Mouse (Mus musculus) left cerebral cortex, postnatal 10 days (tissue): Measurements from ENCODE around the gene Ubqln4. TPM values are rescaled to one million over a fixed set of nuclear protein-coding genes. Genes with fewer than 3 reads are reported as not detected.

ENCODE experiments used
- DNase-seq, 2 experiments: peaks; one replicate each; pipeline ENCODE4 v3.0.0; 2021 to 2022; ENCODE audit warnings: low spot score in 2 of 2, mixed read lengths in 1 of 2; ENCODE audit errors: extremely low spot score in 1 of 2
- intact Hi-C: fragments of 180-260 bp; cut with DNase I; formaldehyde crosslinking; loops from one replicate; pipeline ENCODE4 v1.15.1; 2025
- total RNA-seq, 2 experiments: library from RNA; stranded (reverse); gene quantifications; 2 replicates each; pipeline ENCODE4 v1.2.3; 2021

Gene Ubqln4
- 10 to 100 TPM; 78.8 to 82.6 TPM for total RNA-seq

DNA sequence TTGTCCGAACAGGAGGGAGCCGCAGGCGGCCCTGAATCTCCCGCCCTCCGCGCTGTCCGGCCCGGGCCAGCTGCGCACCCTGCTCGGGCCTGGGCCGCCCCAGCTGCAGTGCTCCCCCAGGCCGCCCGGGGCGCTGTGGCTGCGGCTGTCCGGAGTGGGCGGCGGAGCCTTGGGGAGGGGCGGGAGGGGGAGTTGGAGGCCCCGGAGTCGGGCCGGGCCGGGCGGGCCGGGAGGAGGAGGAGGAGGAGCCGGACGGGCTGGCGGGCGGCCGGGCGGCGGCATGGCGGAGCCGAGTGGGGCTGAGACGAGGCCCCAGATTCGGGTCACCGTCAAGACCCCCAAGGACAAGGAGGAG lies at the start of gene Ubqln4:
Ubqln4 (plus strand) TSS at position 234 of the 355 bp plus-strand sequence.
- DNase-seq: peak; percentile 80 to 93
- intact Hi-C loops: no loop called here

DNA sequence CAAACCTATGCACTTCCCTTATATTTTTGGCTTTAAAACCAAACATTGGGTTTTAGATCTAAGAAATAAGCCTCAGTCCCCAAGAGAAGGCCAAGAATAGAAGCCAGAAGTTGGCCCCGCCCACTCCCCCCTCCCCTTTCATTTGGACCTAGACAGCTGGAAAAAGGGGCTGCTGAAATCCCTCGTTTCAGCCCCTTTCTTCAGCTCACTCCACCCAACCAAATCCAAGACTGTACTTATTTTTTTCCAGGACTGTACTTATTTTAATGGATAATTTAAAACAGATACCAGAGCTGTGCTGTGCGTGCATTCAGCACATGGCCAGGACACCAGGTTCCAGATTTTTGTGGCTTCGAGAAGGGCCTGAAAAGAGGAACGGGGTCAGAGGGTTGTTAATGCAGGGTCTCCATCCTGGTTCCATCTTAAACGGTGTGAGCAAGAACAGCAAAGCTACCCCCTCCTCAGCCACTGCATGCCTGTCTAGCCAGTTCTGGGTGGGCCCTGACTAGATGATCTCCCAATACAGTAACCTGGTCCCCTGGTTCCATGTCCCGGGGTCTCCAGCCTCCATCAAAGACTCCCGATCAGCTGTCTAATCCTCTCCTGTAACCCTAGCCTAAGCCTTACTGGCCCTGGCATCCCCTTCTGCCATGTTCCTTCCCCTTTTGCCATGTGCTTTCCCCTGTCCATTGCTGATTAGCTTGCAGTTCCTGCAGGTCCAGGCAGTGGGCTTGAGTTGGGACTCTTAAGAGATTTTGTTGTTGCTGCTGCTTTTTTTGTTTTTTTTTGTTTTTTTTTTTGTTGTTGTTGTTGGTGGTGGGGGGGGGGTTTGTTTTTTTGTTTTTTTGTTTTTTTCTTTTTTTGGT lies 49.4 kb upstream of the Ubqln4 start:
- no peak for DNase-seq
- intact Hi-C loops: no loop called here

DNA sequence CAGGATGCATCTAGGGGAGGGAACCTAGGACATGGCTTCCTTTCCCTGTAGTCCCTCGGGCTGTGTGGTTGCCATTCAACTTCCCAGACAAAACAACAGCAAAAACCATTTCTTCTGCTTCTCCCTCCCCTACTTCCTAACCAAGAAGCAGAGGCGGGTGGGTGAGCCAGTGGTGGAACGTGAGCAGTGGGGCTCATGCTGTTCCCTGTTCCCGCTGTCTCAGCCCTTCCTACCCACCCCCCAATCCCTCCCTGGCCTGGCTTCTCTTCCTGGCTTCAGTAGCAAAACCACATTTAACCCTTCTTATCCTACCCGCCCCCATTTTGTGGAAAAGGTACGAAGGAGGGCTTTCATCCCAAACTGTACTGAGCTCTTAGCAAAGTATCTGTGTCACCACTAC lies 48.5 kb upstream of the Ubqln4 start:
- intact Hi-C loops: no loop called here
- DNase-seq: no peak

DNA sequence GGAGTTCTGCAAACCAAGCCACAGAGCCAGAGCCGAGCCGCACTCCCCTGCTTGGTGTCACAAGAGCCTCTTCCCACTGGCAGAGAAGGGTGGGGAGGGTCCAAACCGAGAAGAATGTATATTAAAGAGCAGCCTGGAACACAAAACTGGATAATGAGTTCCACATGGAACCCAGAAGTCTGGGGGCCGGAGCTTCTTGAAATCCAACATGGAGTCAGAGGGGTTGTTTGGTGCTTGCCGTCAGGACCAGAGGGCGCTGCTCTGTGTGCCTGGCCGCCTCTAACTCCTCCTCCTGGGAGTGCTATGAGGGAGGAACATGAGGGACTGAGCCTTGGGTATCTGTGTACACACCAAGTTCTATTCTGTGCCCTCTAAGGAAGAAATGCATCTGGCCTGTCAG lies 47.8 kb upstream of the Ubqln4 start:
- DNase-seq: no peak
- intact Hi-C loops: no loop called here

DNA sequence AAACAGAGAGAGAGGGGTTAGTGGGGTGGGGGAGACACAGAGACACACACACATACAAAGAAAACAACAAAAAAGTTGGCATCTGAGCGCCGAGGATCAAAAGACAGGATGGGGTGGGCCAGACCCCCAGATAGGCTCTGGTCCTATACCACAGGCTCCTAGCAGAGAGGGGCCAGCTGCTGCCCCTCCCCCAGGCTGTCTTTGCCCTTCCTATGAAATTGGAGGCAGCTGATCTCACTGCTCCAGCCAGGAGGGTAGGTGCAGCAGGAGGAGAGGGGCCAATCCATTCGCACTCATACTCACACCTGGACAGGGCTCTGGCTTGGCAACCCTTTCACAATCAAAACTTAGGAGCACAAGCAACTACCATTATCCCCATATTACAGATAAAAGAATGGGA lies 44.3 kb upstream of the Ubqln4 start:
- no peak for DNase-seq
- intact Hi-C loops: no loop called here

DNA sequence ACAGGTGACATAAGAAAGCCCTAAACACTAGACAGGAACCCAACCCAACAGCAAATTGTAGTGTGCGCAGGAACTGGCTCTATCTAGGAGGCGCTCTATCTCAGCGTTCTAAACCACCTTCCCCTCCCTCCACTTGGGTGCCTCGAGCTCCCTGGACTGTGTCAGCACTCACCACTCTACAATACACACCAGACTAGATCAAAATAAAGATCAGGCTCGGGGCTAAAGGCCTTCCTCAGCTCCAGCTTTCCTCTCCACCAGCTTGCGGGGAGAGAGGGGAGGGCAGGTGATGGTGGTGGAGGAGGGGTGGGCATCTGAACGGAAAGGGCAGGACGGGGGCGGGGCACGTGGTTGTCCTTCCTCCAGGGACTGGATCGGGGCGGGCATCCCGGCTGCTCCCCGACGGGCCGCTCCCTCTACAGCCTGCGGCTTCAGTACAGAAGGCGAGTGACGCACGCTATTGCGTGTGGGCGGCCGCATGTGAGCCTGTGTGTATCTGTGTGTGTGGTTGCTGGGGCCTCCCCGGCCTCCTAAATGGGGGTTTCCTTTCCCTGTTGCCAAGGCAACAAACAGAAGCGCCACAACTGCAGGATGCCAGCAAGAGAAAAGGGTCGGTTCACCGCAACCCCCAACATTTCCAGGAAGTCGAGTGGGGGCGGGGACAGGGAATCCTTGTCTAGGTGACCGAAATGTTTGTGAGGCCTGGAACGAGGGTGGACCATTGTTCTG lies 43.7 kb upstream of the Ubqln4 start, which contains the start of gene Lmna:
Lmna (minus strand) TSS at position 265 of the 729 bp plus-strand sequence.
- intact Hi-C loops: no loop called here
- DNase-seq: peak; percentile 90 to 98

DNA sequence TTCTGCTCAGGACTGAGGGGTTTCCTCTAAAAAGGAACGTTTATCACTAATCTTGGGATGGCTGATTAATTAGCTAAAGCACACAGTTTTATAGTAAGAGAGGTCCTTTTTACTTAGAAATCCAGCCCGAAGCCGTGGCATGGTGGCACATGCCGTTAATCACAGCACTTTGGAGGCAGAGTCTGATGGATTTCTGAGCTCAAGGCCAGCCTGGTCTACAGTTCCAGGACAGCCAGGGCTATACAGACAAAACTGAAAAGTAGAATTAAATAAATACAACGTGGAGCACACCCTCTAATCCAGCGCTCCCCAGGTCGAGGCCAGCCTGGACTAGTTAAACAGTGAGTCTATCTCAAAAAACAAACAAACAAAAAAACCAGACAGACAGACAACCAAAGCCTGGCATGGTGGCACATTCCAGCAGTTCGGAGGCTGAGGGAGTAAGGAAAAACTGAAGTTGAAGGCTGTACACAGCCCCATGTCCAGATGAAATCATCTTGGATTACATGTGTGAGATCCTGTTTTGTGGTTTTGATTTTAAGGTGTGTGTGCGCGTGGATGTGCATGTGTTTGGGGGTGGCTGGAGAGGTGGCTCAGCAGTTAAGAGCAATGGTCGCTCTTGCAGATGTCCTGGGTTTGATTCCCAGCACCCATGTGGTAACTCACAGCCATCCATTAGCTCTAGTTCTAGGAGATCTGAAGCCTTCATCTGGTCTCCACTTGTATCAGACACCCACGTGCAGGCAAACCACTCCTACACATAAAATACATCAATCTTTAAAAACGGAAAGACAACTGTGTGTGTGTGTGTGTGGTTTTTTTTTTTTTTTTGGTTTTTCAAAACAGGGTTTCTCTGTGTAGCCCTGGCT lies 42.9 kb upstream of the Ubqln4 start:
- intact Hi-C loops: no loop called here
- no peak for DNase-seq

DNA sequence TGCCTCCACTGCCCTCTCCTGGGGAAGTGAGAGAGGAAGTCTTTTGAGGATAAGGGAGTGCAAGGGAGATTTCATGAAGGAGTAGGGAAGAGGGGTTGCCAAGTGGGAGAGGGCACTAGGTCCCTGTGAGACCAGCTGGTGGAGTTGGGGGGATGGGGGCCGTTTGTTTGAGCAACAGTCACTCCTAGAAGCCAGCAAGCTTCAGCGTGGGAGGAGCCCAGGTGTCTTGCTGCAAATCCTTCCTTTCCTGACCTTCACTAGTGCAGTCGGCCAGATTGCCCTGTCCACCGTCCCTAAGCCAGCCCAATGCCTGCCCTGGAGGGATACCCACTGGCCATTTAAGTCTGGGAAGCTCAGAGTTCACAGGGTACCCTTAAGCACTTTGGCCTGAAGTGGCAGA lies 42.0 kb upstream of the Ubqln4 start:
- intact Hi-C loops: no loop called here
- no peak for DNase-seq

DNA sequence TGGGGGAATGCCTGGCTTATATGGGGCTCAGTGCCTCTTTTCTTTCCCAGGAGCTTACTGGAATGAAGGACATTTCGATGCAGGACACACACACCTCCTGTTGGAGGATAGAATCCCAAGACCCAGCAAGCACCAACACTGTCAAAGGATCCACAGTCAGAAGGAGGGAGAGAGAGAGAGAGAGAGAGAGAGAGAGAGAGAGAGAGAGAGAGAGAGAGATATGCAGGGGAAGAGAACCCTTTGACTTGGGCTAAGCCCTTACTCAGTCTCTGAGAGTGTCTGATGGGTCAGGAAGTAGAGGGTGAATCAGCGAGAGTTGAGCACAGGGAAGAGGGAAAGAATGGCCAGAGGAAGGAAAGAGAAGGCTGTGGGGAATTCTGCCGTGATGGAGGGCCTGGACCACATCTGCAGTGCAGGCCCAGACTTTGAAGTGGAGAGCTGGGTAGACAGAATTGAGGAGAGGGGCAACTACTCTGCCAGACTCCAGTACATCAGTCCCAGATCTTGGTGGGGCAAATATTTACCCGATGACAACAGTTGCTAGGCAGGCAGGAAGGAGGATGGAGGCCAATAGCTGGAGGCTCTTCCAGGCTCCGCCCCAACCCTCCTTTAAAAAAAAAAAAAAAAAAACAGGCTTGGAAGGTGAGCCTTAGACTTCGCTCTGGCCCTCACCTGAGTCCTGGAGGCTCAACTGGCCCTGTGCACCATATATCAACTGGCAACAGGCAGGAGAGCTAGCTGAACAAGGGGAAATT lies 41.2 kb upstream of the Ubqln4 start:
- intact Hi-C loops: no loop called here
- no peak for DNase-seq

DNA sequence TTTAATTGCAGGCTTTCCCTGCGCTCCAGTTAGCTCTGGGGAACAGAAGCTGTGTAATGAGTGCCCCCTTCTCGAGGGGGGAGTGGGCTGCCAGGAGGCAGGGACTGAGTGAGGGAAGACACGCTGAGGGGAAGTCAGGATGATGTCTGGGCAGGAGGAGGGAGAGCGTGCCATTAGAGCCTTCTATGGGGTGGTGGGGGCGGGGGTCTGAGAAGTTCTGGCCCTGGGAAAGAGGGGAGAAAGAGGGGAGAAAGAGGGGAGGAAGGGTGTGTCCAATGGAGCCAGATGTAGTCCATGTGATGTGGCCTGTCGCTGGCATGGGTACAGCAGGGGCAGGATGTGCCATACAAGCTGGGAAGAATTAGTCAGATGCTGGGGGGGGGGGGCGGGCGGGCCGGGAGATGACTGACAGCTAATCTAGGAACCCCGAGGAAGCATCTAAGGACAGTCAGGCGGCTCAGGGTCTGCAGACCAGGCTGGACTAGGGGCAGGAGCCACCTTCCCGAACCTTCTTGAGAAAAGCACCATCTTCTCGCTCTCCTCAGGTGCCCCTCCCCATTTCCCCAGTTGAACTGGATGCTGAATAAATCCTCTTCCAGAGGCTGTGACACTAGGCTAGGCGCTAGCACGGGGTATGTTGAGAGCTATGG lies 40.5 kb upstream of the Ubqln4 start:
- DNase-seq: no peak
- intact Hi-C loops: no loop called here

DNA sequence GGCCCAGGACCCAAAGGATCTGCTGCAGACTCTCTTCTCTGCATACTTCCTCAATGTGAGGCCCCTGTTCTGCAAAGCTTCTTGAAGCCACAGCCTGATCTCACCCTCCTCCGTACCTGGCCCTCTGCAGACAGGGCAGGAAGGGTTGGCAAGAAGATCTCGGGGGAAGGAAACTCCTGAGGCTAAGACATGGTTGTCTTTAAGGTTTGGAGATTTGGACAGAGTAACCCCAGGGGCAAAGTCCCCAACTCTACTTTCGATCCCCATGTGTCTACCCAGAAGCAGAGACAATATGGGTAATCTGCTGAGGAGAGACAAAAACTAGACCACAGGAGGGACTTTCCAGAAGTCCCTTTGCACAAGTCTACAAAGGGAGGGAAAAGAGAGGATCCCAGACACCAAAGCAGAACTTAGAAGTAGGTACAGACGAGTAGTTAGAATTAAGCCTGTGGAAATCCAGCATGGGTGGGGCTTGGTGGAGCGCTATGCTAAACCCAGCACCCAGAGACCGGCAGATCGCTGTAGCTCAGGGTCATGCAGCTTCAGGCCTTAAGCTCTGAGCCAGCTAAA lies 39.9 kb upstream of the Ubqln4 start:
- no peak for DNase-seq
- intact Hi-C loops: no loop called here

DNA sequence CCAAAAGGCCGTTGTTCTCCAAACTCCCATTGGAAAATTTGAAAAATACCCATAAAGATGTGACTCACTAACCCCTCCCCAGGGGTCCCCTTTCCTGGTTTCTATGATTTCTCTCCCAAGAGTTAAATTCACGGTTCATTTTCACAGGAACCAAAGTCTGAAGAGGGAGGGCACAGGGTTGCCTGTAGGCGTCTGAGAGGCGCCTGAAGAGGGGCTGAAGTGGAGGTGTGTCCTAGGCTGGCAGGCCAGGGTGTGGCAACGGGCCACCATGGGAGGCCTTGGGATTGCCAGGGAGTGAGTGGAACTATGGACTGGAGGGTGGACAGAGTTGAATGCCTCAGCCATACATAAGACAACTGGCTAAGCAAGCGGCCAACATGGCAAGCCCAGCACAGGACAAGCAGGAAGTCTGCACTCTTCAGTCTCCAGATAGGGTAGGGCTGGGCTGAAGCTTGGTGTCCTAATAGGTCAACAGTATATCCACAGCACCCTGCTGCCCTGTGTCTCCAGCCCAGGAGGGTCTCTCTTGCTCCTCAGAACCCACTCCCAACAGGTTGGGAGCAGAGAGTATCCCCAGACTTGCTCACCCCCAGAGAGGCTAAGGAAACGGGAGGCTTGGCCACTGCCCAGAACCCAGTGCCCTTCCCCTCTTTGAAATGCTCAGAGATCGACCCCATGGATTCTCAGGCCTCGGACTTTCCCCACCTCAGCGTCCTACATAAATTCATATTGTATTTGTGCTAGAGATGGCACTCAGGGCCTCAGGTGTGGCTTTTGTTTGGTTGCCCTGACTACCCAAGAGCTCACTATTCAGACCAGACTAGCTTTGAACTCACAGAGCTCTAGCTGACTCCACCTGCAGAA lies 39.1 kb upstream of the Ubqln4 start:
- DNase-seq: no peak
- intact Hi-C loops: no loop called here

DNA sequence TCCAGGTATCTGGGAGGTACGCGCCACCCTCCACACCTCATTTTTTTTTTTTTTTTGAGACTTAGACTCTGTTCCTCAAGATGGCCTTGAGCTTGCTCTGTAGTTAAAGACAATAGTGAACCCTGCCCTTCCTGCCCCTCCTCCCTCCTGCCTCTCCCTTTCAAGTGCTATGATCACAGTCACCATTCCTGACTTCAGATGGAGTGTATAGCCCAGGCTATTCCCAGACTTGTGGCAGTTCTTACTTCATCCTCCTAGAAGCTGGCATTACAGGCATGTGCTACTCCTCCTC lies 38.5 kb upstream of the Ubqln4 start:
- DNase-seq: no peak
- intact Hi-C loops: no loop called here

DNA sequence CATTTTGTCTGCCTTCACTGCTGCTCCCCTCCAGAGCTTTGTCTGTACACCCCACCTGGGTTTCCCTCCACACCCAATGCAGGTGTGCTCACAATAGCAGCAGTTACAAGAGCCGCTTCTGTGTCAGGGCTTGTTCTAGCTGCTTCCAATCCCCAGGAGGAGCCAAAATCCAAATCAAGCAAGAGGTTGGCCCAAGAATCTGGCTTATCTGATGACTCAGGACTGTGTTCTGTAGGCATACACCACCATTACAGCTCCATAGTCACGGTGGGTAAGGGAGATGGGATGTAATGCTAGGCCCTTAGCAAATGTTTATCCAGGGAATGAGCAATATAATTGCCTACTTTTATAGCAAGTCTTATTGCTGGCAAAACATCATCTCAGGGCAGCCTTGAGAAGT lies 37.2 kb upstream of the Ubqln4 start:
- intact Hi-C loops: no loop called here

DNA sequence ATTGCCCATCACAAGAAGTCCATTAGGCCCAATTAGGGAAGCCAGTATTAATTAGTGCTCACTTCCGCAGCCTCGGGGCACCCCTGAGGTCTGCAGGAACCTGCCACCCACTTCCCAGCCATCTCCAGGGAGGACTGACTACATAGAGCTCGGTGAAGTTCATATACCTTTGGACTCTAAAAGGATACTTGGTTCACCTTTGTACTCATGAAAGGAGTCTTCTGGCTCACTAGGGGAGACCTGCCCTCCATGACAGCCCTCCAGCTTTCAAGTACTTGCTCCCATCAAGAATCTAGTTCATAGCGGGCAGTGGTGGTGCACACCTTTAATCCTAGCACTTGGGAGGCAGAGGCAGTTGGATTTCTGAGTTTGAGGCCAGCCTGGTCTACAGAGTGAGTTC lies 35.1 kb upstream of the Ubqln4 start:
- intact Hi-C loops: no loop called here
- no peak for DNase-seq

More for the DNA sequence above, 37.2 kb upstream of the Ubqln4 start:
- DNase-seq: no peak

DNA sequence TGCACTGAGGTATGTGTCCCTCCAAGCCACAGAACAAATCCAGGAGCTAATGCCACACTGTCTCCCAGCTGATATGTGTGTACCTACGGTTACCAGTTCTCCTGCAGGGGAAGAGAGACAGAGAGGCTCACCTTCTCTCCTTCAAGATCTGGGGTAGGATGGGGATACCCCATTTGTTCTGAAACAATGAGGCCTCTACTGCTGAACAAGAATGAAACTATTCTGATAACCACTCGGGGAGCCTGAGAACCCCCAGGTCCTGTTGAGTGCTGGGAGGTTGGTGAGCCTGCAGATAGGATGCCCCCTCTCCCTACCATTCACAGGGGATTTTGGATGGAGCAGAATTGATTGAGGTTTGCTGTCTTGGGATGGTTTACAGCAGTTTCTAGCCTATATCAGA lies 33.5 kb upstream of the Ubqln4 start:
- intact Hi-C loops: no loop called here

DNA sequence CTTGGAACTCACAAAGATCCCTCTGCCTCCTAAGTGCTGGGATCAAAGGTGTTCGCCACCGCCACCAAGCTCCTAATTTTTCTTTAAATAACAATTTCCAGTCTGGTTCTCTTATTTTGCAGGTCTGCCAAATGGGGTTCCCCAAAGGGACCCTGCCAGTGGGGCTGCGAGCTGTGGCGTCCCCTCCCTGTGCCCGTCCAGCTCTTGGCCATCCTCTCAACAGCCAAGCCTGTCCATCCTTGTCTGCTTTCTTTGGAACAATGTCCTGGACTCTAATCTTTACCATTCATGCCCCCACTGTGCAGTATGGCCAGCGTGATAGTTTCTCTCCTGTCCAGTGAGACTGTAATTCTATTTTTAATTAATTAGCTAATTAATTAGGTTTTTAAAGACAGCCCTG lies 32.4 kb upstream of the Ubqln4 start:
- intact Hi-C loops: no loop called here
- no peak for DNase-seq

More for the DNA sequence above, 33.5 kb upstream of the Ubqln4 start:
- no peak for DNase-seq
